Mouse (Mus musculus) lung, adult 2 months (tissue): ENCODE results near the gene Rbfox3.

Experiments
- CTCF ChIP-seq: fragments of 200-500 bp; IDR thresholded peaks from 2 replicates; pipeline ENCODE4 v1.5.1; 2011; ENCODE audit warnings: mild to moderate bottlenecking, low read length, control low read depth; ENCODE audit not compliant: insufficient read depth
- POLR2A ChIP-seq: fragments of 200-500 bp; IDR thresholded peaks from 2 replicates; pipeline ENCODE4 v1.6.1; 2011; ENCODE audit warnings: low read depth, mild to moderate bottlenecking, control low read depth, low read length, borderline replicate concordance; ENCODE audit errors: extremely low read depth

GRCm38 (mm10) chr11:118729373-118729772 lies 182.0 kb downstream of the Rbfox3 start:
- TF ChIP-seq CTCF (no peak), POLR2A (no peak)
